Mouse (Mus musculus): Measurements from ENCODE around the gene Cib1.

Gene Cib1

GRCm38 (mm10) chr7:80183969-80184368 lies 48.6 kb downstream of the Cib1 start:
- peak in 1 of 2 experiments; percentile 35 for DNase-seq

DNA sequence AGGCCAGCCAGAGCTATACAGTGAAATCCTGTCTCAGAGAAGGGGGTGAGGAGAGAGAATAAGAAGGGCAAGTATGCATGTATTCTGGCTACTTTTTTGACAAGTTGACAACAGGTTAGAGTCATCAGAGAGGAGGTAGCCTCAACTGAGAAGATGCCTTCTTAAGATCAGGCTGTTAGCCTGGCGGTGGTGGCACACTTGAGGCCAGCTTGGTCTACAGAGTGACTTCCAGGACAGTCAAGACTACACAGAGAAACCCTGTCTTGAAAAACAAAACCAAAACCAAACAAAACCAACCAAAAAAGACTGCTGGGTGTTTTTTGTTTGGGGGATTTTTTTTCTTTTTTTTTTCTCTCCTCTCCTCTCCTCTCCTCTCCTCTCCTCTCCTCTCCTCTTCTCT lies 49.1 kb downstream of the Cib1 start:
- no peak for DNase-seq

GRCm38 (mm10) chr7:80182139-80182538 lies 50.5 kb downstream of the Cib1 start:
- no peak for DNase-seq

DNA sequence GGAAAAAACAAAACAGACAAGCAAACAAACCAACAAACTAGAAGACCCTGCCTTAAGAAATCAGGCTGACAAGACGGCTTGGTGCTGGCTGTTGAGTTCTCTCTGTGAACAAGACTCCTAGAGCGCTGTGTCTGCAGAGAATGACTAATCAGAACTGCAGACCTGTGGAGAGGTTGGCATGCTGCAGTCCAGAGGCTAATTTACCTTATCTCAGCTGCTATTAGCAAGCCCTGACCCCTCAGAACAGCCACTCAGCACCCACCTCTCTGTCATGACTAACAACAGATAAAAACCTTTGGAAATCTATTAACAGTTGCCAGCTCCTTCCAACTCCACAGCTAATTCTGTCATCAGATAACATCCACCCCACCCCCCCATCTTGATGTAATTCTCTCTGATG lies 51.5 kb downstream of the Cib1 start:
- no peak for DNase-seq

- no peak for DNase-seq
Measured at GRCm38 (mm10) chr7:80180202-80180601, 52.4 kb downstream of the Cib1 start.

GRCm38 (mm10) chr7:80179790-80180189 lies 52.8 kb downstream of the Cib1 start:
- DNase-seq, result no peak

- no peak for DNase-seq
Measured at GRCm38 (mm10) chr7:80179327-80179726, 53.3 kb downstream of the Cib1 start.

- DNase-seq, result no peak
Measured at GRCm38 (mm10) chr7:80178037-80178729, 54.4 kb downstream of the Cib1 start.

GRCm38 (mm10) chr7:80177438-80177837 lies 55.2 kb downstream of the Cib1 start:
- no peak for DNase-seq

Measured in kidney, postnatal 4 days (tissue).